Mouse (Mus musculus): ENCODE data around the gene Zzz3. TPM values are rescaled to one million over a fixed set of nuclear protein-coding genes. Genes with fewer than 3 reads are reported as not detected.

Zzz3 gene
- total RNA-seq, 2 experiments from 2014 or later: 49.5 to 52.6 TPM

DNA sequence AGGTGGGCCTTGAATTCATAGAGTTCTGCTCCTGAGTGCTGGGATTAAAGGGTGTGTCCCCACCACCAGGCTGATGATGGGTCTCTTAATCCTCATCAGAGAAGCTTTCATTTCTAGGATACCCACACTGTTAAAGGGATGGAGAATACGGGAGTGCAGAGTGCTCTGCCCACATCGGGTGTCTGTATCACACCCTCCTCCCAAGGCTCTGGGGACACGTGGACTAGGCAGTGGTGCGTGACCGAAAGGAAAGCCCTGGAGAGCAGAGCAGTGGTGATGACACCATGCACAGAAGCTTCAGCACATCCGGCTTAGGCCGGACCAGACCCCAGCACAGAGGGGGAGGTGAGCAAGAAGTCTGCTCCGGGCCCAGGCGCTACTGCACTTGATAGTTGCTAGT is 38.5 kb upstream of the Zzz3 start:
- TF ChIP-seq CTCF (IDR thresholded peaks at IDR 0.05): no peak
- H3K4me3 ChIP-seq: no peak overlapping the region
- no peak overlapping the region for H3K27ac ChIP-seq
- intact Hi-C loops (cut with DNase I): no loop called here
- DNase-seq (ENCODE audit: extremely low spot score in 1 of 2, low spot score in 2 of 2): no peak

DNA sequence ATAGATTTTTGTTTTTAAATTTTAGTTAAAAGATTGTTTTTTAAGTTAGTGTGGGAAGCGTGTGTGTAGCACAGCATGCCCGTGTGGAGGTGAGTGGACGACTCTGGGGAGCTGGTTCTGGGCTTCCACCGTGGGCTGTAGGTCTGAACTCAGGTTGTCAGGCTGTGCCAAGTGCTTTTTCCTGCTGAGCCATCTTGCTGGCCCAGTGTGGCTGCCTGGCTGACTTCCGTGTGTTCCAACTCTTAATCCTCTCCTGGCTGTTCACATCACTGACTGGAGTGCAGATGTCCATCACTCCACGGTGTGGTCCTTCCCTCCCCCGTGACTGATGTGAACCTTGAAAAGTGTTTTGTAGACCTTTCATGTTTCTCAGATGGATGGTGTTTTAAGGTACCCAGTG is 36.1 kb upstream of the Zzz3 start:
- intact Hi-C loops (cut with DNase I): no loop called here
- no peak for TF ChIP-seq CTCF (IDR thresholded peaks at IDR 0.05)
- no peak for DNase-seq (ENCODE audit: extremely low spot score in 1 of 2, low spot score in 2 of 2)
- H3K27ac ChIP-seq: no peak overlapping the region
- H3K4me3 ChIP-seq: no peak overlapping the region

DNA sequence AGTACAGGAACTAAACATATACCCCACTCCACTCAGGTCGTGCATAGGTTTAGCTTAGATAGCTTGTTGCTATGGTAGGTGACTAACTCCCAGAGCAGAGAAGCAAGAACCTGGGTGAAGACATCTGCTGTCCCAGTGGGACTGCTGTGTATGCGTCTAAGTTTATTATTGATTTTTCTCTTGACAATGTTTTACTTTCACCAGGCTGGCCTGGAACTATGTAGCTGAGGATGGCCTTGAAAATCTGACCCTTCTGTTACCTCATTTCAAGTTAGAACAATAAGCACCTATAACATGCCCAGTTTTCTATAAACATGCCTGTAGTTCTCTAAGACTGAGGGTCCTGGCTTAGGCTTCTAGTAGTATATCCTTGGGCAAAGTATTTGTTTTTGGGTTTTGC is 31.1 kb upstream of the Zzz3 start:
- DNase-seq (ENCODE audit: extremely low spot score in 1 of 2, low spot score in 2 of 2): no peak
- intact Hi-C loops (cut with DNase I): no loop called here
- Histone ChIP-seq H3K4me3 (no peak overlapping the region), H3K27ac (no peak overlapping the region)
- TF ChIP-seq CTCF (IDR thresholded peaks at IDR 0.05): no peak

DNA sequence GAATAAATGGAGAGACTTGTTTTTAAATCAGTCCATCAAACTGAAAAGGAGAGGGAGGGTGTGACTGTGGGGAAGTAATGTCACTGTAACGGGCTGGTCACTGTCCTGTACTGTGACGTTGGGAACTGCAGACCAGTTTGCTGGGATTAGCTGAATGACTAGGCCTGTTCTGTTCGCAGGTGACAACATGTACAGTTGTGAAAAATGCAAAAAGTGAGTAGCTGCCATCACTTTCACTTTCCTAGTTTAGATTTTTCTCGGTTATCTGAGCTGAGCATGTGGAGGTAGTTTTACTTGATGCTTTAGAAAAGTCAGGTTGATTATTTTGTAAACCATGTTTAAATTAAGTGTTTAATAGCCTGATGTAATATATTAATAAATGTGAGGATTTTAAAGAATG is 19.2 kb upstream of the Zzz3 start:
- H3K27ac ChIP-seq: no peak overlapping the region
- no peak for DNase-seq (ENCODE audit: extremely low spot score in 1 of 2, low spot score in 2 of 2)
- H3K4me3 ChIP-seq: no peak overlapping the region
- intact Hi-C loops (cut with DNase I): loop anchor here (10.0 kb wide), 1 partner anchor 151 kb away; no protein-coding TSS in a partner anchor
- TF ChIP-seq CTCF (IDR thresholded peaks at IDR 0.05): no peak

GRCm38 (mm10) chr3:152384106-152384505 is 11.2 kb upstream of the Zzz3 start:
- no peak for DNase-seq (ENCODE audit: extremely low spot score in 1 of 2, low spot score in 2 of 2)
- Histone ChIP-seq H3K4me3 (no peak overlapping the region), H3K27ac (no peak overlapping the region)
- TF ChIP-seq CTCF (IDR thresholded peaks at IDR 0.05): no peak
- intact Hi-C loops (cut with DNase I): no loop called here

DNA sequence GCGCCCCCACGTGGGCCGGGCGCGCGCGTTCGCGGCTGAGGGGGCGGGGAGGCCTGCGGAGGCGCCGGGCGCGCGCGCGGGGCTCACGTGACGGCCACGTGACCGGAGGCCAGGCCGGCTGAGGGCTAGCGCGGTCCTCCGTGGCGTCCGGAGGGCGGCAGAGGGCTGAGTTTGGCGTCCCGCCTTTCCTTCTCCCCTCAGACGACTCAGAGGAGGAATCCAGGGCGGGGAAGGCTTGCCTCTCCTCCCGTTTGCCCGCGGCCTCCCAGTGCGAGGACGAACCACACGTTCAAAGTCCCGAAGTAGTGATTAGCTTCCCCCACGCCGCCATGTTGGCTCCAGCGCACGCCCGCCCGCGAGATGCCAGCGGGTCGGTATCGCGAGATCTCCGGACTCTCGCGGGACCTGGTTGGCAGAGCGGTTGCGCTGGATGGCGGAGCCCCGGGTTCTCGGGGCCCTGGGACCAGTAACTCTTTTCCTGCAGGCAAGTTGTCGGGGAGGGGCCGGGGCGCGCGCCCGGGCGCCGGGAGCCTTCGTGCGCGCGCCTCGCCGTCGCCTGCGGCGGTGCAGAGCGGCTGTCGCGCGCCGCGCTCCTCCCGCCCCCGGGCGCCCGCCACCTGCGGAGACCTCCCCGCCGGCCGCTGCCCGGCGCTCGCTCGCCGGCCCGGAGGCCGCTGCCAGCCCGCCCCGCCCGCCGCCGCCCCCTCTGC is 1.2 kb downstream of the Zzz3 start:
- Histone ChIP-seq H3K27ac (peak overlapping the region; percentile 100), H3K4me3 (peak overlapping the region; percentile 96)
- intact Hi-C loops (cut with DNase I): loop anchor here (5.0 kb wide), 2 partner anchors 66 to 81 kb away; no protein-coding TSS in a partner anchor
- TF ChIP-seq CTCF (IDR thresholded peaks at IDR 0.05): no peak
- peak; percentile 96 for DNase-seq (ENCODE audit: extremely low spot score in 1 of 2, low spot score in 2 of 2)

- Histone ChIP-seq H3K27ac (peak overlapping the region; percentile 88), H3K4me3 (peak overlapping the region; percentile 96)
- intact Hi-C loops (cut with DNase I): loop anchor here (5.0 kb wide), 2 partner anchors 65 to 80 kb away; no protein-coding TSS in a partner anchor
- DNase-seq (ENCODE audit: extremely low spot score in 1 of 2, low spot score in 2 of 2): no peak
- TF ChIP-seq CTCF (IDR thresholded peaks at IDR 0.05): no peak
These were observed 1.7 kb downstream of the Zzz3 start for GRCm38 (mm10) chr3:152396988-152397314.

DNA sequence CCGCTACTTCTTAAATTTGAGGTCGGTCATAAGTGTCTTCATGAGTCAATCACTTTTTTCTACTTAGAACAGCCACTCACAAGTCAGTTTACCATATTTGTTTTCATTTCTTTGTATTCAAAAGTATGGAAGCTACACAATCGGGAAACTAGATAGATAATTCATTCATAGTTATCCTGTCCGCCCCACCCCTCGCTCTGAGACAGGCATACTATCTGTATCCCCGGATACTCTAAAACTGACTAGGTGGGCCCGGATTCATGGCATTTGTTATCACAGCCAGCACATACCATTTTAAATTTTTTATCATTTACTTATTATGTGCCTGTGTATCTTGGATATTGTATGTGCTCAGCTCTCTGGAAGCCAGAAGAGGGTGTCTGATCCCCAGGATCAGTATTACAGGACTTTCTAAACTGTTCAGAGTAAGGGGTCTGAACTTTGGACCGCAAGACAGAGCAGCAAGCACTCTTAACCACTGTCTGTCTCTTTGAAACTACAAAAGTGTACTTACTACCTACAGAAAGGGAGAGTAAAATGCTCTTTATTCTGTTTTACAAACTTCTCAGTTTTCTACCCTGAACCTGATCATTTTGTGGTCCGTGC is 2.2 kb downstream of the Zzz3 start:
- TF ChIP-seq CTCF (IDR thresholded peaks at IDR 0.05): no peak
- DNase-seq (ENCODE audit: extremely low spot score in 1 of 2, low spot score in 2 of 2): no peak
- H3K27ac ChIP-seq: peak overlapping the region; percentile 88
- intact Hi-C loops (cut with DNase I): loop anchor here (5.0 kb wide), 2 partner anchors 65 to 80 kb away; no protein-coding TSS in a partner anchor
- peak overlapping the region; percentile 96 for H3K4me3 ChIP-seq

GRCm38 (mm10) chr3:152400441-152400840 is 5.2 kb downstream of the Zzz3 start:
- intact Hi-C loops (cut with DNase I): no loop called here
- no peak overlapping the region for H3K27ac ChIP-seq
- no peak for TF ChIP-seq CTCF (IDR thresholded peaks at IDR 0.05)
- no peak for DNase-seq (ENCODE audit: extremely low spot score in 1 of 2, low spot score in 2 of 2)
- no peak overlapping the region for H3K4me3 ChIP-seq

GRCm38 (mm10) chr3:152400875-152401274 is 5.6 kb downstream of the Zzz3 start:
- no peak overlapping the region for H3K4me3 ChIP-seq
- no peak overlapping the region for H3K27ac ChIP-seq
- no peak for DNase-seq (ENCODE audit: extremely low spot score in 1 of 2, low spot score in 2 of 2)
- TF ChIP-seq CTCF (IDR thresholded peaks at IDR 0.05): no peak
- intact Hi-C loops (cut with DNase I): no loop called here

- Histone ChIP-seq H3K4me3 (no peak overlapping the region), H3K27ac (no peak overlapping the region)
- no peak for DNase-seq (ENCODE audit: extremely low spot score in 1 of 2, low spot score in 2 of 2)
- intact Hi-C loops (cut with DNase I): no loop called here
- TF ChIP-seq CTCF (IDR thresholded peaks at IDR 0.05): no peak
These were observed 6.8 kb downstream of the Zzz3 start for GRCm38 (mm10) chr3:152401964-152402670.

- TF ChIP-seq CTCF (IDR thresholded peaks at IDR 0.05): no peak
- intact Hi-C loops (cut with DNase I): no loop called here
- no peak for DNase-seq (ENCODE audit: extremely low spot score in 1 of 2, low spot score in 2 of 2)
- Histone ChIP-seq H3K27ac (no peak overlapping the region), H3K4me3 (no peak overlapping the region)
These were observed 7.4 kb downstream of the Zzz3 start for GRCm38 (mm10) chr3:152402671-152403066.
